ENCODE assay signal across 9 mouse cellular contexts in genomic region chr13:37946734-37947133, GRCm38 (mm10). TPM values are rescaled to one million over a fixed set of nuclear protein-coding genes. Genes with fewer than 3 reads are reported as not detected.
DNase-seq lines count a peak whose midpoint lies in the region; ATAC-seq and TF ChIP-seq lines count a peak whose summit lies in the region.
"Had no signal": no experiment of that assay in that cellular context is flagged by ENCODE, and none has a peak within 500 bp of the region (broad histone marks: within the 10 kb centered on the region; RNA-seq: fewer than 3 reads in every experiment).

No protein-coding gene starts in this region.

- H3K36me3 ChIP-seq in intestine, postnatal 0 days (ENCODE audit: control insufficient read depth, insufficient read depth): peaks cover 48% of the 10 kb centered on the region
- H3K36me3 ChIP-seq in midbrain, embryonic 13.5 days: no peaks in the 10 kb centered on the region

- no peaks in the 10 kb centered on the region for H3K27me3 ChIP-seq in intestine, postnatal 0 days (replicated peaks; ENCODE audit: control insufficient read depth, insufficient read depth, low read length)
- H3K27me3 ChIP-seq in midbrain, embryonic 13.5 days: no peaks in the 10 kb centered on the region
- H3K27me3 ChIP-seq: limb, embryonic 13.5 days had no signal

- peak; percentile 95 for TF ChIP-seq CTCF in intestine, postnatal 0 days (IDR thresholded peaks at IDR 0.05; ENCODE audit: low read depth)

- intact Hi-C loops in left cerebral cortex, postnatal 36 days (cut with DNase I): no loop called here

- H3K27ac ChIP-seq in intestine, postnatal 0 days (ENCODE audit: low read depth, low read length): peak overlapping the region; percentile 62
- H3K27ac ChIP-seq in midbrain, embryonic 13.5 days: no peak overlapping the region
- H3K27ac ChIP-seq: limb, embryonic 13.5 days had no signal

- 0 out of 2 replicates have a peak overlapping the region, but pooled peaks have one; percentile 6 for H3K4me2 ChIP-seq in intestine, postnatal 0 days (replicated peaks; ENCODE audit: low read depth)
- H3K4me2 ChIP-seq in midbrain, embryonic 13.5 days (replicated peaks): no peak overlapping the region
- H3K4me2 ChIP-seq: limb, embryonic 13.5 days had no signal

- no peaks in the 10 kb centered on the region for H3K9me3 ChIP-seq in intestine, postnatal 0 days (ENCODE audit: control insufficient read depth)
- no peaks in the 10 kb centered on the region for H3K9me3 ChIP-seq in midbrain, embryonic 13.5 days
- H3K9me3 ChIP-seq: limb, embryonic 13.5 days had no signal

- 23% methylated on average over 6 of the region's 6 CpGs for WGBS in intestine, postnatal 0 days
- 18% methylated on average over 6 of the region's 6 CpGs for WGBS in midbrain, embryonic 13.5 days

- H3K4me1 ChIP-seq in intestine, postnatal 0 days (replicated peaks; ENCODE audit: control insufficient read depth, insufficient read depth, low read length): peaks cover 2% of the 10 kb centered on the region; the same call in 1 of the 2 replicates
- H3K4me1 ChIP-seq in midbrain, embryonic 13.5 days (replicated peaks): no peaks in the 10 kb centered on the region

- DNase-seq in adrenal gland, adult 18-20 months (ENCODE audit: low spot score in 2 of 2): peak; percentile 78 to 84
- peak; percentile 87 for DNase-seq in embryo, embryonic 10 days (ENCODE audit: low spot score)
- peak; percentile 69 to 71 for DNase-seq in left cerebral cortex, postnatal 36 days (ENCODE audit: low spot score in 2 of 2)
- peak; percentile 60 for DNase-seq in skeletal muscle tissue, adult 2 months (ENCODE audit: low read depth, low spot score)

- H3K9ac ChIP-seq in intestine, postnatal 0 days (ENCODE audit: low read depth, low read length): no peak overlapping the region
- 0 out of 2 replicates have a peak overlapping the region, but pooled peaks have one; percentile 36 for H3K9ac ChIP-seq in midbrain, embryonic 13.5 days (replicated peaks)
- H3K9ac ChIP-seq: limb, embryonic 13.5 days had no signal

- H3K4me3 ChIP-seq in intestine, postnatal 0 days (ENCODE audit: low read depth, low read length): no peak overlapping the region
- H3K4me3 ChIP-seq in midbrain, embryonic 13.5 days (replicated peaks): no peak overlapping the region
- H3K4me3 ChIP-seq: limb, embryonic 13.5 days had no signal

- ATAC-seq in granulocyte monocyte progenitor cell, adult 5-6 weeks (replicated peaks; ENCODE audit: poor library complexity, severe bottlenecking): peak; percentile 65
- peak; percentile 70 for ATAC-seq in intestine, postnatal 0 days
- ATAC-seq in midbrain, embryonic 13.5 days: peak; percentile 55; the same call in 1 of the 2 replicates
- no peak for ATAC-seq in inflammation-experienced regulatory T-cells, adult 6 months

RNA-seq across cellular contexts. Expression of gene Ssr1, which starts 47.3 kb away (rescaled TPM):
- 100 to 1,000 TPM; 116 to 173 TPM for total RNA-seq in adrenal gland, adult 18-20 months (2021)
- 144 and 158 TPM in 2 replicates for total RNA-seq in granulocyte monocyte progenitor cell, adult 5-6 weeks (2014; fragmentation: Nextera tagmentation)
- total RNA-seq in granulocyte monocyte progenitor cell, adult 5-6 weeks (2017): 263 and 333 TPM in 2 replicates
- polyA plus RNA-seq in intestine, postnatal 0 days (2015; fragmentation: Nextera tagmentation; extraction: Ambion mirVana): 76.2 and 77.9 TPM in 2 replicates
- 10 to 100 TPM; 79.5 to 88.5 TPM for total RNA-seq in left cerebral cortex, postnatal 36 days (2021)
- 60.4 and 80.5 TPM in 2 replicates for polyA plus RNA-seq in midbrain, embryonic 13.5 days (2015; fragmentation: Nextera tagmentation; extraction: Ambion mirVana)
- 100 to 1,000 TPM in 1 of 3 experiments, 10 to 100 TPM in 2; 90.4 to 169 (median 97.7) TPM for polyA plus RNA-seq in inflammation-experienced regulatory T-cells, adult 6 months (2017; shearing (Covaris generic))
